Mouse (Mus musculus) heart, adult 2 months (tissue): Measurements from ENCODE around the gene Ccl17. TPM values are rescaled to one million over a fixed set of nuclear protein-coding genes. Genes with fewer than 3 reads are reported as not detected.
"Not testable (repeated sequence)": the region's sequence is repeated elsewhere in the genome, so short reads cannot be mapped to it uniquely, and the experiment has no call there.

Source experiments
- DNase-seq, 2 experiments: peaks; one replicate each; pipeline ENCODE4 v3.0.0; 2021
- H3K27ac ChIP-seq: fragments of 200-600 bp; 2 replicates; pipeline ENCODE4 v1.8.1; 2022
- H3K27me3 ChIP-seq: fragments of 200-500 bp; 2 replicates; pipeline ENCODE4 v1.6.1; 2012; ENCODE audit warnings: mild to moderate bottlenecking, low read length, inconsistent platforms, mixed read lengths; ENCODE audit not compliant: control insufficient read depth, insufficient read depth
- H3K36me3 ChIP-seq: fragments of 200-500 bp; 2 replicates; pipeline ENCODE4 v1.6.1; 2012; ENCODE audit warnings: low read length, inconsistent platforms; ENCODE audit not compliant: control insufficient read depth, insufficient read depth
- H3K4me1 ChIP-seq: fragments of 200-500 bp; 2 replicates; pipeline ENCODE4 v1.6.1; 2011; ENCODE audit warnings: low read length; ENCODE audit not compliant: control insufficient read depth, insufficient read depth
- H3K4me3 ChIP-seq: fragments of 200-600 bp; 2 replicates; pipeline ENCODE4 v1.8.1; 2022
- H3K79me2 ChIP-seq: fragments of 200-500 bp; replicated peaks from 2 replicates; pipeline ENCODE4 v1.6.1; 2012; ENCODE audit warnings: mild to moderate bottlenecking, inconsistent platforms, low read length, moderate library complexity, mixed read lengths; ENCODE audit not compliant: control insufficient read depth, insufficient read depth
- H3K9ac ChIP-seq: fragments of 200-500 bp; 2 replicates; pipeline ENCODE4 v1.6.1; 2012; ENCODE audit warnings: low read depth, mild to moderate bottlenecking, control low read depth, inconsistent platforms, low read length, mixed read lengths
- CTCF ChIP-seq: fragments of 200-600 bp; IDR thresholded peaks from 2 replicates; pipeline ENCODE4 v1.8.1; 2022; ENCODE audit warnings: antibody characterized with exemption, mild to moderate bottlenecking, moderate library complexity
- EP300 ChIP-seq: fragments of 200-500 bp; IDR thresholded peaks from 2 replicates; pipeline ENCODE4 v1.6.1; 2011; ENCODE audit warnings: low read depth, low read length, control low read depth; ENCODE audit not compliant: insufficient read depth
- POLR2A ChIP-seq: fragments of 200-500 bp; IDR thresholded peaks from 2 replicates; pipeline ENCODE4 v1.6.1; 2011; ENCODE audit warnings: mild to moderate bottlenecking, low read depth, low read length, control low read depth; ENCODE audit not compliant: insufficient read depth
- WGBS: fragments of 180-500 bp; shearing (Covaris S2); methylation state at CpG from one replicate; pipeline ENCODE4 v1.1.7; 2018; 5-methylcytosine and 5-hydroxymethylcytosine counted together
- intact Hi-C: fragments of 180-260 bp; cut with DNase I; formaldehyde crosslinking; loops from one replicate; pipeline ENCODE4 v1.15.1; 2025
- polyA plus RNA-seq: library from polyadenylated mRNA; depleted of rRNA; stranded (reverse); fragments of >200 nt; gene quantifications from 2 replicates; pipeline ENCODE4 v1.2.3, GENCODE M21; 2012
- total RNA-seq, 2 experiments: library from RNA; stranded (reverse); gene quantifications; 2 replicates each; pipeline ENCODE4 v1.2.3; 2021

Ccl17 gene
- total and polyA plus RNA-seq, 3 experiments: 0.62 TPM; not detected in 2

DNA sequence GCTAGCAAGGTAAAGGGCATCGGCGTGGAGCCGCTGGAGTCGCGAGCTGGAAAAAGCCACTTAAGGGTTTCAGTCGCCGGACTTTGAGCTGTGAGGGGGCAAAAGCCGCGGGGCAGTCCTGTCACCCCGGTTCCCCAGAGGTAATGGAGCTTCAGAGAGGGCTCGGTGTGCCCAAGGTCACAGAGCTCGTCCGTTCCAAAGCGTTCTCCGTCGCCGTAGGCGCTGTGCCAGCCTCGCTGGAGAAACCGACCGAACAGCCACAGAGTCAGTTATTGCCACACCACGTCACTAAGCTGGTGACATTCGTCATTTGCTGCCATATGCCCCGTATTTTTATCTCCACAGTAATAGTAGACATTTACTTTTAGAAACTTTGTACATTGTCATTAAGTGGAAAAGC, 28.3 kb downstream of the Ccl17 start:
- DNase-seq: peak in 1 of 2 experiments; percentile 87
- Histone ChIP-seq H3K27me3 (no peaks in the 10 kb centered on the region), H3K27ac (peak overlapping the region; percentile 96), H3K36me3 (peaks cover 2% of the 10 kb centered on the region; the same call in 1 of the 2 replicates), H3K4me3 (peak overlapping the region; percentile 70), H3K9ac (peak overlapping the region; percentile 99), H3K4me1 (peaks cover 2% of the 10 kb centered on the region), H3K79me2 (peaks cover 4% of the 10 kb centered on the region)
- 0% methylated on average over 24 of the region's 24 CpGs for WGBS
- no peak for TF ChIP-seq CTCF
- no peak for TF ChIP-seq EP300
- TF ChIP-seq POLR2A: no peak; the same call in 1 of the 2 replicates
- intact Hi-C loops: loop anchor here (2.0 kb wide), 1 partner anchor 18 kb away; the partner anchor contains the start of gene Polr2c

DNA sequence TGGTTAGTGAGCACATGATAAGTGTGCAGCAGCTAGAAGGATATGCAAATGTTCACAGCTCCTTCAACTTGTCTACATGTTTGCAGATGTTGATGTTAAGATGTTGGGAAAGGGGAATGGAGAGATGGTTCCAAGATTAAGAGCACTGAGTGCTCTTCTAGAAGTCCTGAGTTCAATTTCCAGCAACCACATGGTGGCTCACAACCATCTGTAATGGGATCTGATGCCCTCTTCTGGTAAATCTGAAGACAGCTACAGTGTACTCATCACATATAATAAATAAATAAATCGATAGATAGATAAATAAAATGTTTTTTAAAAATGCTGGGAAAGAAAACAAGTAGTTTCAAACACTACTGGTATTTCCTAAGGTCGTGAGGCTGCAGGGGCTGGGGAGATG, 30.9 kb downstream of the Ccl17 start:
- DNase-seq: no peak
- H3K79me2 ChIP-seq: peaks cover 4% of the 10 kb centered on the region
- peaks cover 2% of the 10 kb centered on the region for H3K36me3 ChIP-seq
- TF ChIP-seq CTCF (peak; percentile 40), POLR2A (no peak), EP300 (no peak)
- peaks cover 2% of the 10 kb centered on the region for H3K4me1 ChIP-seq
- no peak overlapping the region for H3K9ac ChIP-seq
- intact Hi-C loops: no loop called here
- H3K27ac ChIP-seq: no peak overlapping the region
- no peaks in the 10 kb centered on the region for H3K27me3 ChIP-seq
- no peak overlapping the region for H3K4me3 ChIP-seq
- 51% methylated on average over 2 of the region's 2 CpGs for WGBS

DNA sequence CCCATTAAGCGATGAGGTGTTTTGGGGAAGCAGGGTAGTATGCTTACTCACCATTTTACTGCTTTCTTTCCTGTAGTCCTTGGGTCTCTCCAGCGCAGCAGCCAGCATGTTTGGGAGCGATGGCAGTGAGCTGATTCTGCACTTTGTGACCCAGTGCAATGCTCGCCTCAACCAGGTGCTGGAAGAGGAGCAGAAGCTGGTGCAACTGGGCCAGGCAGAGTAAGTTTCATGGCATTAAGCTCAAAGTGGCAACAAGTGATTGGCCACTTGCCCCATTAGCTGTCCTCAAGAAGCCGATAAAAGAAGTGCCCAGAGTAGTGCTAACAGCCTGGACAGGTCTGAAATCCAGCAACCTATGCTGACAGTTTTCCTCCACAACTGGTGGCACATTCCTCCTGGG, 39.8 kb downstream of the Ccl17 start:
- DNase-seq: no peak
- H3K27me3 ChIP-seq: no peaks in the 10 kb centered on the region
- H3K36me3 ChIP-seq: no peaks in the 10 kb centered on the region
- no peak overlapping the region for H3K9ac ChIP-seq
- H3K79me2 ChIP-seq: no peaks in the 10 kb centered on the region
- WGBS: 75% methylated on average over 5 of the region's 5 CpGs
- no peaks in the 10 kb centered on the region for H3K4me1 ChIP-seq
- no peak overlapping the region for H3K27ac ChIP-seq
- no peak for TF ChIP-seq CTCF
- no peak for TF ChIP-seq POLR2A
- no peak for TF ChIP-seq EP300
- intact Hi-C loops: no loop called here
- H3K4me3 ChIP-seq: no peak overlapping the region

DNA sequence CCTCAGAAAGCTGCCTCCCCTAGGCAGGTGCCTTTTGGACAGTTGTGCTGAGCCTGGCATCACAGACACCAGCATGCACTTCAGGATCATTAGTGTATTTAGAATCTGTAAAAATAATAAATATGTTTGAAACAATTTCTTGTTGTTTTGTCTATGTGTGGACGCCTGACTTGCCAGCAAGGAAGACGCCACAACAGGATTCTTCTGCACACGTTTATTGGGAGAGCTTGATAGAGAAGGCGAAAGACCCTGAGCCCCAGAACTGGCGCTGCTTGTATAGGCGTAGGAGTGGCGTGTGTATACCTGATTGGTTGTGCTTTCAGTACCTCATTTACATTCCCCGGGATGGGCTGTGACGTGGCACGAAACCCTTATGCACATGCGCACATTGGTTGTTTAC, 44.5 kb downstream of the Ccl17 start:
- H3K36me3 ChIP-seq, H3K27me3 ChIP-seq, H3K27ac ChIP-seq, H3K79me2 ChIP-seq, H3K9ac ChIP-seq, H3K4me3 ChIP-seq, intact Hi-C loops, H3K4me1 ChIP-seq, DNase-seq: not testable (repeated sequence)
- WGBS: 89% methylated on average over 11 of the region's 11 CpGs

DNA sequence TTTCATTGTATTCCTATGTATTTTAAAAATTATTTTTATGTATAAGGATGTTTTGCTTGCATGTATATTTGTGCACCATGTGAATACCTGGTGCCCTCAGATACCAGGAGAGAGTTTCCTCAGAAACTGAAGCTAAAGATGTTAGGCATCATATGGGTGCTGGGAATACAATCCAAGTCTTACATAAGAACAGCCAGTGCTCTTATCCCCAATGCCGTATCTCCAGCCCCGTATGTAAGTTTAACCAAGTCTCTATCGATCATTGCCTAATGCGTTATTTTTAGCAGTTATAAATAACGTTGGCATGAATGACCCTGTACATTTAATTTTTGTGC, 46.7 kb downstream of the Ccl17 start:
- no peak for TF ChIP-seq CTCF
- no peak for TF ChIP-seq EP300
- TF ChIP-seq POLR2A: no peak
- Histone ChIP-seq H3K9ac (no peak overlapping the region; the same call in 1 of the 2 replicates), H3K4me3 (peak overlapping the region; percentile 100)

DNA sequence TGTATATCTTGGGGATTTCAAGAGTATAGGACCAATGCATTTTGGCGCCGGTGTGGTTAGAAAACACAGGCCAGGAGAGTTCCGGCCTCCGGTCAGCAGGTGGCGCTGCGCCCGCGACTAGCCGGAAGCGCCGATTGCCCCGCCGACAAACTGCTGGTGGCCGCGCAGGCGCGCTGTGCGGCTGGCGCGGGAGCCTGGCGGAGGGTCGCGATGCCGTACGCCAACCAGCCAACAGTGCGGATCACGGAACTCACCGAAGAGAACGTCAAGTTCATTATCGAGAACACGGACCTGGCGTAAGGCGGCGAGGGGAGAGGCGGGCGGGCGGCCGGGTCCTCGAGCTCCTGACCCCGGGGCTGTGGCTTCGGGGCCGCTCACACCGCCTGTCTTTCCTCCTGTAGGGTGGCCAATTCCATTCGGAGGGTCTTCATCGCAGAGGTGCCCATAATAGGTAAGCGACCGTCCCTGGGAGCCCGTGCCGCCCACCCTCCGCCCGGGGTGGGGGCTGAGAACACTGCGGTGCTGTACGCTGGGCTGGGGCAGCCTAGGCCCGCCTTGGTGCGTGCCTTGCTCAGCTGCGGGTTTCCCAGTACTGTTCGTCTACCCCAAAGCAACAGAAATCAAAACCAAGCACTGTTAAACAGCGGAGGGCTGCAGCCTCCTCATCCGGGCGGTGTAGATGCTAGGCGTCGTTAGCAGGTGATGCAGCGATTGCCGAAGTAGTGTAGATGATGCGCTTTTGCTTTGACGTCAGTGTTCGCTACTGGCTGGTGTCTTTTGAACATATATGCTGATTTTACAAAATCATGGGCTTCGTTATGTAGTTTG, 47.3 kb downstream of the Ccl17 start, which contains the start of gene Polr2c:
Gene Polr2c (plus strand): TSS at position 105 of the 828 bp plus-strand sequence.
- under 1% methylated on average over 68 of the region's 68 CpGs for WGBS
- TF ChIP-seq CTCF (no peak; the same call in 1 of the 2 replicates), EP300 (0 out of 2 replicates have a peak, but pooled peaks have one; percentile 23), POLR2A (peak; percentile 77)
- H3K9ac ChIP-seq: peak within 1 kb of the TSS; percentile 97
- H3K4me1 ChIP-seq: no peaks in the 10 kb centered on the region; the same call in 1 of the 2 replicates
- H3K4me3 ChIP-seq: peak within 1 kb of the TSS; percentile 100
- H3K27ac ChIP-seq: peak within 1 kb of the TSS; percentile 85
- H3K27me3 ChIP-seq: no peaks in the 10 kb centered on the region
- intact Hi-C loops: loop anchor here (2.0 kb wide), 1 partner anchor 19 kb away; the partner anchor contains the start of genes Ciapin1 and Coq9
- H3K79me2 ChIP-seq: peaks cover 6% of the 10 kb centered on the region
- peak; percentile 89 to 96 for DNase-seq
- H3K36me3 ChIP-seq: no peaks in the 10 kb centered on the region

More for the DNA sequence above, 46.7 kb downstream of the Ccl17 start:
- H3K27me3 ChIP-seq: no peaks in the 10 kb centered on the region
- H3K79me2 ChIP-seq: peaks cover 6% of the 10 kb centered on the region
- DNase-seq: no peak
- no peaks in the 10 kb centered on the region for H3K36me3 ChIP-seq
- no peak overlapping the region; the same call in 1 of the 2 replicates for H3K27ac ChIP-seq
- no peaks in the 10 kb centered on the region; the same call in 1 of the 2 replicates for H3K4me1 ChIP-seq
- 19% methylated on average over 5 of the region's 5 CpGs for WGBS
- intact Hi-C loops: loop anchor here (2.0 kb wide), 1 partner anchor 18 kb away; the partner anchor contains the start of genes Ciapin1 and Coq9
